Mouse (Mus musculus) MEL (cell line): ENCODE data around the gene Drp2. TPM values are rescaled to one million over a fixed set of nuclear protein-coding genes. Genes with fewer than 3 reads are reported as not detected.

Experiments used
- DNase-seq: peaks from one replicate; pipeline ENCODE4 v3.0.0; 2011; ENCODE audit warnings: low read depth, low spot score
- H3K27ac ChIP-seq: 2 replicates; pipeline ENCODE4 v1.5.1; 2012; ENCODE audit warnings: low read depth, mild to moderate bottlenecking, control low read depth, low read length, moderate library complexity; ENCODE audit not compliant: control insufficient read depth
- H3K27me3 ChIP-seq, 2 experiments: fragments of 150-350 bp in 1 of 2; sonication (generic) in 1 of 2; 2 replicates each; pipeline ENCODE4 v1.6.1; 2012; ENCODE audit warnings: low read length in 2 of 2, mild to moderate bottlenecking in 2 of 2, improper control_type of control experiment in 1 of 2, moderate library complexity in 1 of 2; ENCODE audit not compliant: insufficient read depth in 2 of 2, control insufficient read depth in 1 of 2
- H3K36me3 ChIP-seq, 2 experiments: 2 replicates each; pipeline ENCODE4 v1.6.1; 2012 to 2014; ENCODE audit warnings: low read length in 2 of 2, improper control_type of control experiment in 1 of 2, inconsistent platforms in 1 of 2, mild to moderate bottlenecking in 1 of 2; ENCODE audit not compliant: insufficient read depth in 2 of 2, control insufficient read depth in 1 of 2
- H3K4me1 ChIP-seq, 2 experiments: fragments of 150-350 bp in 1 of 2; sonication (generic) in 1 of 2; 2 replicates each; pipeline ENCODE4 v1.6.1; 2012; ENCODE audit warnings: low read length in 2 of 2, improper control_type of control experiment in 1 of 2, mild to moderate bottlenecking in 1 of 2; ENCODE audit not compliant: insufficient read depth in 2 of 2, control insufficient read depth in 1 of 2
- H3K4me3 ChIP-seq, 2 experiments: fragments of 150-350 bp in 1 of 2; sonication (generic) in 1 of 2; 2 replicates each; pipeline ENCODE4 v1.5.1; 2012; ENCODE audit warnings: low read depth in 2 of 2, low read length in 2 of 2, mild to moderate bottlenecking in 2 of 2, moderate library complexity in 2 of 2, control low read depth in 1 of 2, improper control_type of control experiment in 1 of 2; ENCODE audit not compliant: control insufficient read depth in 1 of 2, insufficient read depth in 1 of 2
- H3K79me2 ChIP-seq: 2 replicates; pipeline ENCODE4 v1.6.1; 2012; ENCODE audit warnings: mild to moderate bottlenecking, low read length, moderate library complexity; ENCODE audit not compliant: control insufficient read depth, poor library complexity, insufficient read depth
- H3K9ac ChIP-seq: 2 replicates; pipeline ENCODE4 v1.6.1; 2012; ENCODE audit warnings: low read depth, mild to moderate bottlenecking, control low read depth, low read length, moderate library complexity; ENCODE audit not compliant: control insufficient read depth, poor library complexity, severe bottlenecking
- H3K9me3 ChIP-seq: fragments of 150-350 bp; sonication (generic); replicated peaks from 2 replicates; pipeline ENCODE4 v1.6.1; 2012; ENCODE audit warnings: mild to moderate bottlenecking, low read length, improper control_type of control experiment, moderate library complexity; ENCODE audit not compliant: insufficient read depth
- BHLHE40 ChIP-seq: IDR thresholded peaks from 2 replicates; pipeline ENCODE4 v1.6.1; 2012; ENCODE audit warnings: low read depth, mild to moderate bottlenecking, inconsistent platforms, low read length, improper control_type of control experiment, borderline replicate concordance
- CTCF ChIP-seq, 3 experiments: IDR thresholded peaks in 2 of 3; conservative IDR thresholded peaks in 1 of 3; 2 replicates each; pipeline ENCODE4 v1.5.1; 2011 to 2012; ENCODE audit warnings: low read length in 3 of 3, low read depth in 2 of 3, mild to moderate bottlenecking in 2 of 3, improper control_type of control experiment in 1 of 3, inconsistent platforms in 1 of 3, mixed read lengths in 1 of 3, moderate library complexity in 1 of 3; ENCODE audit not compliant: control insufficient read depth in 1 of 3, insufficient read depth in 1 of 3, poor library complexity in 1 of 3, severe bottlenecking in 1 of 3
- E2F4 ChIP-seq: IDR thresholded peaks from 2 replicates; pipeline ENCODE4 v1.6.1; 2011; ENCODE audit warnings: low read depth, low read length, improper control_type of control experiment, borderline replicate concordance
- EP300 ChIP-seq, 2 experiments: IDR thresholded peaks; 2 replicates each; pipeline ENCODE4 v1.6.1; 2011; ENCODE audit warnings: improper control_type of control experiment in 2 of 2, low read length in 2 of 2, low read depth in 1 of 2, mild to moderate bottlenecking in 1 of 2
- GATA1 ChIP-seq: IDR thresholded peaks from 2 replicates; pipeline ENCODE4 v1.6.1; 2011; ENCODE audit warnings: low read depth, low read length, improper control_type of control experiment
- HCFC1 ChIP-seq: IDR thresholded peaks from 2 replicates; pipeline ENCODE4 v1.6.1; 2012; ENCODE audit warnings: low read depth, mild to moderate bottlenecking, inconsistent platforms, low read length, improper control_type of control experiment, moderate library complexity
- JUND ChIP-seq: IDR thresholded peaks from 2 replicates; pipeline ENCODE4 v1.6.1; 2011; ENCODE audit warnings: low read depth, mild to moderate bottlenecking, improper control_type of control experiment, low read length
- KAT2A ChIP-seq: conservative IDR thresholded peaks from 2 replicates; pipeline ENCODE4 v1.6.1; 2012; ENCODE audit warnings: low read depth, low read length, improper control_type of control experiment, inconsistent platforms
- MEF2A ChIP-seq: IDR thresholded peaks from 2 replicates; pipeline ENCODE4 v1.6.1; 2014; ENCODE audit warnings: low read depth, mild to moderate bottlenecking, inconsistent platforms, low read length, improper control_type of control experiment; ENCODE audit not compliant: poor library complexity, insufficient replicate concordance, severe bottlenecking; ENCODE audit errors: extremely low read depth
- MXI1 ChIP-seq: IDR thresholded peaks from 2 replicates; pipeline ENCODE4 v1.6.1; 2011; ENCODE audit warnings: mild to moderate bottlenecking, low read depth, low read length, improper control_type of control experiment
- MYC ChIP-seq: IDR thresholded peaks from 2 replicates; pipeline ENCODE4 v1.6.1; 2011; ENCODE audit warnings: low read depth, mild to moderate bottlenecking, low read length, improper control_type of control experiment, moderate library complexity
- NELFE ChIP-seq: IDR thresholded peaks from 2 replicates; pipeline ENCODE4 v1.6.1; 2011; ENCODE audit warnings: low read depth, low read length, improper control_type of control experiment
- NRF1 ChIP-seq: IDR thresholded peaks from 2 replicates; pipeline ENCODE4 v1.6.1; 2014; ENCODE audit warnings: low read depth, mild to moderate bottlenecking, inconsistent platforms, low read length, improper control_type of control experiment, moderate library complexity; ENCODE audit not compliant: poor library complexity, insufficient read depth, severe bottlenecking
- POLR2AphosphoS2 ChIP-seq: IDR thresholded peaks from 2 replicates; pipeline ENCODE4 v1.6.1; 2011; ENCODE audit warnings: low read length, improper control_type of control experiment
- RCOR1 ChIP-seq: IDR thresholded peaks from 2 replicates; pipeline ENCODE4 v1.6.1; 2012; ENCODE audit warnings: low read depth, mild to moderate bottlenecking, inconsistent platforms, low read length, improper control_type of control experiment
- TAL1 ChIP-seq: IDR thresholded peaks from 2 replicates; pipeline ENCODE4 v1.6.1; 2012; ENCODE audit warnings: mild to moderate bottlenecking, inconsistent platforms, low read length, moderate library complexity, mixed read lengths
- TCF12 ChIP-seq: IDR thresholded peaks from 2 replicates; pipeline ENCODE4 v1.6.1; 2014; ENCODE audit warnings: low read depth, mild to moderate bottlenecking, inconsistent platforms, low read length, improper control_type of control experiment, moderate library complexity
- UBTF ChIP-seq: IDR thresholded peaks from 2 replicates; pipeline ENCODE4 v1.6.1; 2012; ENCODE audit warnings: low read depth, mild to moderate bottlenecking, inconsistent platforms, low read length, improper control_type of control experiment, moderate library complexity, borderline replicate concordance; ENCODE audit not compliant: insufficient read depth
- USF2 ChIP-seq, 2 experiments: IDR thresholded peaks; 2 replicates each; pipeline ENCODE4 v1.6.1; 2011 to 2012; ENCODE audit warnings: improper control_type of control experiment in 2 of 2, low read length in 2 of 2, borderline replicate concordance in 1 of 2, inconsistent platforms in 1 of 2, low read depth in 1 of 2, mild to moderate bottlenecking in 1 of 2; ENCODE audit not compliant: insufficient read depth in 1 of 2
- ZMIZ1 ChIP-seq: IDR thresholded peaks from 2 replicates; pipeline ENCODE4 v1.6.1; 2012; ENCODE audit warnings: low read depth, mild to moderate bottlenecking, inconsistent platforms, low read length, improper control_type of control experiment, moderate library complexity
- ZNF384 ChIP-seq: IDR thresholded peaks from 2 replicates; pipeline ENCODE4 v1.6.1; 2012; ENCODE audit warnings: low read depth, mild to moderate bottlenecking, inconsistent platforms, low read length, improper control_type of control experiment
- polyA plus RNA-seq, 2 experiments: library from polyadenylated mRNA; stranded (reverse) in 1 of 2; unstranded in 1 of 2; fragments of >175 nt in 1 of 2; fragments of >200 nt in 1 of 2; gene quantifications; 2 replicates each; pipeline versions ENCODE4 v1.2.1 to v1.2.4; 2012; ENCODE audit warnings: low replicate concordance in 2 of 2, low read depth in 1 of 2; ENCODE audit not compliant: insufficient read length in 2 of 2, insufficient read depth in 1 of 2, missing spikeins in 1 of 2
- total RNA-seq: library from RNA; depleted of rRNA; stranded (reverse); fragments of 300-350 nt; gene quantifications from 2 replicates; pipeline ENCODE4 v1.2.3, GENCODE M21; 2012

The Drp2 gene
- total and polyA plus RNA-seq, 3 experiments: 0.39 to 1.6 TPM; not detected in 1

DNA sequence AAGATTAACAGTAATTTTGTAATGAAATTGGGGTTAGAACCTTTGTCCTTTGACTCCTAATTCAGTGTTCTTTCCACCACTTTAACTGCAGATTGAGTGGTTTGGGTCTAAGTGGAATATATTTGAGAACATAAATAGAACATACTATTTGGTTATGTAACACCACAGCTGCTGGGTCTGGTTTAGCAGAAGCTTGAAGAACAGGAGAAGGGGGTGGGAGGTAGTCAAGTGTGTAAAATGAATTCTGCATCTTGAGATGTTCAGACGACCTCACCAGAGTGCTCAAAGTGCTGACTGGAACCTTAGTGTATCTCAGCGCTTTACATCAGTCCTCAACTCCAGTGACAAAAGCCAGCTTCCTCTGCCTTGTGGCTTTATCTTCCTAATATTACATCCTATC, 5.4 kb upstream of the Drp2 start:
- Histone ChIP-seq H3K9me3 (no peaks in the 10 kb centered on the region), H3K27ac (no peak overlapping the region), H3K27me3 (no peaks in the 10 kb centered on the region), H3K79me2 (no peaks in the 10 kb centered on the region), H3K4me1 (no peaks in the 10 kb centered on the region), H3K9ac (no peak overlapping the region), H3K36me3 (no peaks in the 10 kb centered on the region), H3K4me3 (no peak overlapping the region)
- TF ChIP-seq NRF1: no peak
- TF ChIP-seq NELFE: no peak
- no peak for TF ChIP-seq EP300 (IDR thresholded peaks at IDR 0.05; ENCODE audit: low read depth in 1 of 2, low read length in 2 of 2)
- TF ChIP-seq GATA1: no peak
- no peak for TF ChIP-seq TCF12
- TF ChIP-seq POLR2AphosphoS2: no peak
- TF ChIP-seq ZNF384: no peak
- no peak for TF ChIP-seq TAL1
- TF ChIP-seq KAT2A: no peak
- TF ChIP-seq RCOR1: no peak
- no peak for TF ChIP-seq JUND
- no peak for TF ChIP-seq ZMIZ1
- no peak for TF ChIP-seq BHLHE40
- no peak for TF ChIP-seq CTCF (IDR thresholded peaks at IDR 0.05 in 2 of 3, conservative IDR thresholded peaks at IDR 0.05 in 1 of 3; ENCODE audit: control insufficient read depth in 1 of 3, insufficient read depth in 1 of 3, low read depth in 2 of 3, low read length in 3 of 3, poor library complexity in 1 of 3, severe bottlenecking in 1 of 3)
- no peak for TF ChIP-seq HCFC1
- TF ChIP-seq UBTF: no peak
- TF ChIP-seq MEF2A: no peak
- no peak for TF ChIP-seq MYC
- no peak for TF ChIP-seq E2F4
- TF ChIP-seq USF2 (IDR thresholded peaks at IDR 0.05; ENCODE audit: borderline replicate concordance in 1 of 2, insufficient read depth in 1 of 2, low read depth in 1 of 2, low read length in 2 of 2): no peak
- DNase-seq: no peak

DNA sequence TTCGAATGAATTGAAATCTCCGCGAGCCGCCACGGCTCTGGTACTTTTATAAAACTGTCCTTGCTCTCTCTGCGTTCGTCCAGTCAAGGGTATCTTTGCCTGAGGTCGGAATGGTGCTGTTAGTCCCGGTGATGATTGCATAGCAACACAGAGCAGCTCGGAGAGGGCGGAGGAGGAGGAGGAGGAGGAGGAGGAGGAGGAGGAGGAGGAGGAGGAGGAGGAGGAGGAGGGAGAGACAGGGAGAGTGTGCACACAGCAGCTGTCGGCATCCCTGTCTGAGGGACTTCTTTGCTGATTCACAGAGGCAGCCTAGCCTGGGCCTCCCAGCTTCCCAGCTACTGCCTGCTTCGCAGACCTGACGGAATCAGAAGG, 219 bp downstream of the Drp2 start:
- TF ChIP-seq KAT2A (no peak), E2F4 (no peak), MXI1 (no peak)

More for the DNA sequence above, 219 bp downstream of the Drp2 start:
- no peak overlapping the region for H3K9ac ChIP-seq
- H3K79me2 ChIP-seq: no peaks in the 10 kb centered on the region
- H3K27me3 ChIP-seq: no peaks in the 10 kb centered on the region
- H3K9me3 ChIP-seq: no peaks in the 10 kb centered on the region
- H3K36me3 ChIP-seq: no peaks in the 10 kb centered on the region
- no peak overlapping the region for H3K4me3 ChIP-seq
- H3K4me1 ChIP-seq: no peaks in the 10 kb centered on the region
- DNase-seq: no peak
- H3K27ac ChIP-seq: no peak overlapping the region
